Mouse (Mus musculus): ENCODE measurements around the gene Nat8l. TPM values are rescaled to one million over a fixed set of nuclear protein-coding genes. Genes with fewer than 3 reads are reported as not detected.

Nat8l gene
- polyA plus RNA-seq, 1 experiment = not detected

- peaks cover 16% of the 10 kb centered on the region for H3K4me1 ChIP-seq (ENCODE audit: control insufficient read depth, insufficient read depth, low read length)
- H3K27ac ChIP-seq (ENCODE audit: insufficient read depth, low read depth, low read length) = peak overlapping the region; percentile 99
- TF ChIP-seq POLR2A (IDR thresholded peaks at IDR 0.05; ENCODE audit: insufficient read depth, low read depth, low read length) = no peak
- TF ChIP-seq CTCF (IDR thresholded peaks at IDR 0.05; ENCODE audit: insufficient read depth, low read depth, low read length) = no peak
- WGBS = 3% methylated on average over 26 of the region's 26 CpGs
- H3K4me3 ChIP-seq (ENCODE audit: insufficient read depth, low read depth, low read length) = peak overlapping the region; percentile 71
Observed at GRCm38 (mm10) chr5:33982731-33983259, 13.0 kb upstream of the Nat8l start.

GRCm38 (mm10) chr5:33983309-33984121 is 12.3 kb upstream of the Nat8l start, which contains the start of gene Gm1673:
Gene Gm1673 (plus strand): TSS chr5:33983433.
- TF ChIP-seq CTCF (IDR thresholded peaks at IDR 0.05; ENCODE audit: insufficient read depth, low read depth, low read length) (peak; percentile 68), POLR2A (IDR thresholded peaks at IDR 0.05; ENCODE audit: insufficient read depth, low read depth, low read length) (peak; percentile 85; the same call in 1 of the 2 replicates)
- Histone ChIP-seq H3K4me3 (ENCODE audit: insufficient read depth, low read depth, low read length) (peak within 1 kb of the TSS; percentile 71), H3K4me1 (ENCODE audit: control insufficient read depth, insufficient read depth, low read length) (peaks cover 16% of the 10 kb centered on the region), H3K27ac (ENCODE audit: insufficient read depth, low read depth, low read length) (peak within 1 kb of the TSS; percentile 99)
- WGBS = under 1% methylated on average over 88 of the region's 88 CpGs

- TF ChIP-seq CTCF (IDR thresholded peaks at IDR 0.05; ENCODE audit: insufficient read depth, low read depth, low read length) = peak; percentile 69
- no peak for TF ChIP-seq POLR2A (IDR thresholded peaks at IDR 0.05; ENCODE audit: insufficient read depth, low read depth, low read length)
- WGBS = 26% methylated on average over 28 of the region's 28 CpGs
Observed at GRCm38 (mm10) chr5:33994671-33995625, 836 bp upstream of the Nat8l start.

DNA sequence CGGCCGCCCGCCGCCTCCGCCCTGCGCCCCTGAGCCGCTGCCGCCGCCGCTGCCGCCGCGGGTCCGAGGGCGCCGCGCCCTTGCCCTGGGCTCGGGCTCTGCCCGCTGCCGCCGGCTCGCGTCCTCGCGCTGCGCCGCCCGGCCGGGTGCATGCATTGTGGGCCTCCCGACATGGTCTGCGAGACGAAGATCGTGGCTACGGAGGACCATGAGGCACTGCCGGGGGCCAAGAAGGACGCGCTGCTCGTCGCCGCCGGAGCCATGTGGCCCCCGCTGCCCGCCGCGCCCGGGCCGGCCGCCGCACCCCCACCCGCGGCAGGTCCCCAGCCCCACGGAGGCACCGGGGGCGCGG is 886 bp downstream of the Nat8l start:
- TF ChIP-seq POLR2A (IDR thresholded peaks at IDR 0.05; ENCODE audit: insufficient read depth, low read depth, low read length) (no peak), CTCF (IDR thresholded peaks at IDR 0.05; ENCODE audit: insufficient read depth, low read depth, low read length) (no peak)
- Histone ChIP-seq H3K4me3 (ENCODE audit: insufficient read depth, low read depth, low read length) (peak overlapping the region; percentile 86), H3K27ac (ENCODE audit: insufficient read depth, low read depth, low read length) (peak overlapping the region; percentile 90), H3K4me1 (ENCODE audit: control insufficient read depth, insufficient read depth, low read length) (peaks cover 46% of the 10 kb centered on the region)
- WGBS = 10% methylated on average over 54 of the region's 55 CpGs

More at GRCm38 (mm10) chr5:33994671-33995625, 836 bp upstream of the Nat8l start:
- Histone ChIP-seq H3K4me3 (ENCODE audit: insufficient read depth, low read depth, low read length) (peak overlapping the region; percentile 86), H3K4me1 (ENCODE audit: control insufficient read depth, insufficient read depth, low read length) (peaks cover 29% of the 10 kb centered on the region), H3K27ac (ENCODE audit: insufficient read depth, low read depth, low read length) (peak overlapping the region; percentile 91)

DNA sequence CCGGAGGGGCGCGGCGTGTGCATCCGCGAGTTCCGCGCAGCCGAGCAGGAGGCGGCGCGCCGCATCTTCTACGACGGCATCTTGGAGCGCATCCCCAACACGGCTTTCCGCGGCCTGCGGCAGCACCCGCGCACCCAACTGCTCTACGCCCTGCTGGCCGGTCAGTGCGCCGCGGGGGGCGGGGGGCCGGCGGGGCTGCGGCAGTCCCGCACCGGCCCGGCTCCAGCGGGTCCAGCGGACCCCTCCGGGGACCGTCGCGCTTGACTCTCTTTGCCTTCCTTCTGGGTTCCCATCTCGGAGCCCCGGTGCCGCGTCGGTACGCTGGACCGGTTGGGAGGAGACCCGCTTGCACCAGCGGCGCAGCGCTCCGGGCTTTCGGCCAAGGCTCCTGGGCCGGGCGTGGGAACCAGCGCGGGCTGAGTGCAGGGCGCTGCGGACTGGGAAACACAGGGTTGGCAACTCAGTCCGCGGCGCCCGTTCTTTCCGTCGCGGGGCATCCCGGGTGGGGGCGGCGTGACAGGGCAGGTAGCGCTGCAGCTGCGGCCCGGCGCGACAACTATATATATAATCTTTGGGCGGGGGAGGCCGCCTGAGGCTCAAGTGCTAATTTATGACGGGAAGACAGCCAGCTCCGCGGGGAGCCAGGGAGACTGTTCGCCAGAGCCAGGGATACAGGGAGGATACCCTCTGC is 1.4 kb downstream of the Nat8l start:
- Histone ChIP-seq H3K4me3 (ENCODE audit: insufficient read depth, low read depth, low read length) (peak overlapping the region; percentile 86), H3K4me1 (ENCODE audit: control insufficient read depth, insufficient read depth, low read length) (peaks cover 49% of the 10 kb centered on the region), H3K27ac (ENCODE audit: insufficient read depth, low read depth, low read length) (peak overlapping the region; percentile 90)
- WGBS = 1% methylated on average over 79 of the region's 80 CpGs
- no peak for TF ChIP-seq POLR2A (IDR thresholded peaks at IDR 0.05; ENCODE audit: insufficient read depth, low read depth, low read length)
- no peak for TF ChIP-seq CTCF (IDR thresholded peaks at IDR 0.05; ENCODE audit: insufficient read depth, low read depth, low read length)

DNA sequence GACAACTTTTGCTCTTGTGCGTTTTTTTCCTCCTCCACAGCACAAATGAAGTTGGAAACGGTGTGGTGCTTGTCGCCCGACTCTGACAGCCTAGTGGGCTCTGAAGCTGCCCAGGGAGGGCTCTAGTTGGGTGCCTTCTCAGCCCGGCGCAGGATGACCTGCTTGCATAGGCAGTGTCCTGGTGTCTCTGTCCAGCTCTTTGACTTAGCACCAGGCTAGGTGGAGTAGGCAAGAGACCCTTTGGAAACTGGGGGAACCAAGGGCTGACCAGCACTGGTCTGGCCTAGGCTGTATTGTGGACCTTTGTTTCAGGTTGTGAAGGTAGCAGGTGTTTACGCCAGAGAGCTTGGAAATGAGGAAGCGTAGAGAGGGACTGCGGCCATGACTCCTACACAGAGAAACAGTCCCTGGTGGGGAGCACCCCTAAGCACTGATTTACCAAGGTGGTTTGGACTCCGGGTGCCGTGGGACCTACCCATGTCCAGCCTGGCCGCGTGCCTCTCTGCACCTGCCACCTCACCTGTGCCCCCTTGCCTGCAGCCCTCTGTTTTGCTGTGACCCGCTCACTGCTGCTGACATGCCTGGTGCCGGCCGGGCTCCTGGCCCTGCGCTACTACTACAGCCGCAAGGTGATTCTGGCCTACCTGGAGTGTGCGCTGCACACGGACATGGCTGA is 2.2 kb downstream of the Nat8l start:
- peak overlapping the region; percentile 86 for H3K4me3 ChIP-seq (ENCODE audit: insufficient read depth, low read depth, low read length)
- peaks cover 56% of the 10 kb centered on the region for H3K4me1 ChIP-seq (ENCODE audit: control insufficient read depth, insufficient read depth, low read length)
- TF ChIP-seq POLR2A (IDR thresholded peaks at IDR 0.05; ENCODE audit: insufficient read depth, low read depth, low read length) (no peak), CTCF (IDR thresholded peaks at IDR 0.05; ENCODE audit: insufficient read depth, low read depth, low read length) (no peak)
- H3K27ac ChIP-seq (ENCODE audit: insufficient read depth, low read depth, low read length) = peak overlapping the region; percentile 90
- 42% methylated on average over 20 of the region's 20 CpGs for WGBS

- 50% methylated on average over 3 of the region's 3 CpGs for WGBS
- Histone ChIP-seq H3K4me3 (ENCODE audit: insufficient read depth, low read depth, low read length) (peak overlapping the region; percentile 86), H3K27ac (ENCODE audit: insufficient read depth, low read depth, low read length) (peak overlapping the region; percentile 90; the same call in 1 of the 2 replicates), H3K4me1 (ENCODE audit: control insufficient read depth, insufficient read depth, low read length) (peaks cover 62% of the 10 kb centered on the region)
- TF ChIP-seq POLR2A (IDR thresholded peaks at IDR 0.05; ENCODE audit: insufficient read depth, low read depth, low read length) = no peak
- TF ChIP-seq CTCF (IDR thresholded peaks at IDR 0.05; ENCODE audit: insufficient read depth, low read depth, low read length) = no peak
Observed at GRCm38 (mm10) chr5:33998505-33998877, 2.7 kb downstream of the Nat8l start.

All from olfactory bulb, adult 2 months (tissue).